Comparison of ENCODE assay signal across 21 mouse cellular contexts in genomic region chr16:17177623-17178170, GRCm38 (mm10). TPM values are rescaled to one million over a fixed set of nuclear protein-coding genes. Genes with fewer than 3 reads are reported as not detected.
DNase-seq lines count a peak whose midpoint lies in the region; ATAC-seq lines count a peak whose summit lies in the region.
"Had no signal": no experiment of that assay in that cellular context is flagged by ENCODE, and none has a peak within 500 bp of the region (broad histone marks: within the 10 kb centered on the region; RNA-seq: fewer than 3 reads in every experiment).

No protein-coding gene starts in this region.

- no peak overlapping the region for H3K4me2 ChIP-seq in midbrain, embryonic 11.5 days
- H3K4me2 ChIP-seq in midbrain, embryonic 16.5 days (ENCODE audit: low read length) = no peak overlapping the region
- H3K4me2 ChIP-seq: embryonic facial prominence, embryonic 12.5 days; heart, embryonic 13.5 days; hindbrain, embryonic 15.5 days had no signal

- H3K36me3 ChIP-seq in midbrain, embryonic 11.5 days (ENCODE audit: control insufficient read depth, insufficient read depth, low read length) = no peaks in the 10 kb centered on the region; the same call in none of the 2 replicates
- H3K36me3 ChIP-seq in midbrain, embryonic 16.5 days (ENCODE audit: control insufficient read depth, insufficient read depth, low read length) = peaks cover 1% of the 10 kb centered on the region; the same call in 1 of the 2 replicates

- no peak overlapping the region for H3K27ac ChIP-seq in midbrain, embryonic 11.5 days (ENCODE audit: low read depth, low read length)
- no peak overlapping the region for H3K27ac ChIP-seq in midbrain, embryonic 16.5 days (ENCODE audit: low read length)
- H3K27ac ChIP-seq: embryonic facial prominence, embryonic 12.5 days; gastrocnemius, adult 2 months; heart, embryonic 13.5 days; hindbrain, embryonic 15.5 days had no signal

- WGBS in midbrain, embryonic 11.5 days = 100% methylated on average over 1 of the region's 1 CpGs
- WGBS in midbrain, embryonic 16.5 days = 92% methylated on average over 1 of the region's 1 CpGs

- no peak overlapping the region for H3K4me3 ChIP-seq in midbrain, embryonic 11.5 days (ENCODE audit: low read depth, low read length)
- no peak overlapping the region for H3K4me3 ChIP-seq in midbrain, embryonic 16.5 days (ENCODE audit: low read depth, low read length)
- H3K4me3 ChIP-seq: embryonic facial prominence, embryonic 12.5 days; gastrocnemius, adult 2 months; heart, embryonic 13.5 days; hindbrain, embryonic 15.5 days had no signal

- DNase-seq in midbrain, embryonic 11.5 days (ENCODE audit: low spot score, missing footprints) = peak; percentile 65
- DNase-seq in neural tube, embryonic 10.5 days (ENCODE audit: extremely low spot score, low spot score) = no peak
- DNase-seq in liver = no peak
- no peak for DNase-seq in left cerebral cortex, adult 18-20 months (ENCODE audit: low spot score in 2 of 2)
- DNase-seq: adrenal gland, postnatal 25 days; cerebellum, adult 11 months; cerebellum, adult 9-10 months; cerebellum, postnatal 25 days; gastrocnemius, adult 2 months; gastrocnemius, postnatal 25 days; heart, adult 11 months; heart, postnatal 36 days had no signal

- ATAC-seq in midbrain, embryonic 11.5 days (ENCODE audit: low FRiP score) = no peak
- ATAC-seq in midbrain, embryonic 16.5 days = no peak
- peak; percentile 67 for ATAC-seq in megakaryocyte, adult 5-6 weeks (ENCODE audit: poor library complexity, severe bottlenecking)
- ATAC-seq in monocyte, adult 5-6 weeks (replicated peaks; ENCODE audit: insufficient number of reproducible peaks, low FRiP score, low TSS enrichment, poor library complexity, severe bottlenecking) = peak; percentile 56
- ATAC-seq: activated CD4-positive, CD25-positive, alpha-beta regulatory T cell, adult 4 months; forebrain, embryonic 16.5 days; Patski had no signal

- H3K4me1 ChIP-seq in midbrain, embryonic 11.5 days (ENCODE audit: control insufficient read depth, insufficient read depth, low read length) = no peaks in the 10 kb centered on the region
- no peaks in the 10 kb centered on the region for H3K4me1 ChIP-seq in midbrain, embryonic 16.5 days (ENCODE audit: control insufficient read depth, insufficient read depth, low read length)
- H3K4me1 ChIP-seq: embryonic facial prominence, embryonic 12.5 days had no signal

- no peaks in the 10 kb centered on the region for H3K9me3 ChIP-seq in midbrain, embryonic 11.5 days (ENCODE audit: control insufficient read depth, low read length)
- H3K9me3 ChIP-seq in midbrain, embryonic 16.5 days (replicated peaks; ENCODE audit: control insufficient read depth, low read length, poor library complexity, severe bottlenecking) = no peaks in the 10 kb centered on the region
- H3K9me3 ChIP-seq: embryonic facial prominence, embryonic 12.5 days; heart, embryonic 13.5 days; hindbrain, embryonic 15.5 days had no signal

- H3K27me3 ChIP-seq in midbrain, embryonic 11.5 days (ENCODE audit: control insufficient read depth, insufficient read depth, low read length) = no peaks in the 10 kb centered on the region
- H3K27me3 ChIP-seq in midbrain, embryonic 16.5 days (ENCODE audit: control insufficient read depth, insufficient read depth, low read depth, low read length) = no peaks in the 10 kb centered on the region
- H3K27me3 ChIP-seq: embryonic facial prominence, embryonic 12.5 days; heart, embryonic 13.5 days; hindbrain, embryonic 15.5 days; Patski had no signal

- no peak overlapping the region for H3K9ac ChIP-seq in midbrain, embryonic 11.5 days (ENCODE audit: low read length)
- H3K9ac ChIP-seq in midbrain, embryonic 16.5 days (ENCODE audit: low read depth, low read length) = no peak overlapping the region
- H3K9ac ChIP-seq: embryonic facial prominence, embryonic 12.5 days; heart, embryonic 13.5 days; hindbrain, embryonic 15.5 days had no signal

RNA-seq across cellular contexts. Expression of gene Ube2l3, which starts 24.8 kb away (rescaled TPM):
- 429 and 446 TPM in 2 replicates for polyA plus RNA-seq in midbrain, embryonic 11.5 days (2014; fragmentation: Nextera tagmentation; extraction: Ambion mirVana)
- polyA plus RNA-seq in midbrain, embryonic 16.5 days (2015; fragmentation: Nextera tagmentation; extraction: Ambion mirVana) = 264 and 291 TPM in 2 replicates
- total RNA-seq in megakaryocyte, adult 5-6 weeks (2015) = 373 and 400 TPM in 2 replicates
- 128 and 144 TPM in 2 replicates for total RNA-seq in megakaryocyte, adult 5-6 weeks (2017)
- 72.4 to 90.6 TPM (median 82.3 TPM) in 3 replicates for total RNA-seq in monocyte, adult 5-6 weeks (2017)
- total RNA-seq in left cerebral cortex, adult 18-20 months (2021) = 100 to 1,000 TPM; 133 to 147 TPM

RNA-seq across cellular contexts. Expression of gene Ccdc116, which starts 30.7 kb away (rescaled TPM):
- polyA plus RNA-seq in midbrain, embryonic 11.5 days (2014; fragmentation: Nextera tagmentation; extraction: Ambion mirVana) = 0.40 and 0.41 TPM in 2 replicates
- polyA plus RNA-seq in midbrain, embryonic 16.5 days (2015; fragmentation: Nextera tagmentation; extraction: Ambion mirVana) = 3.3 and 4.4 TPM in 2 replicates
- 0.13 and 1.5 TPM in 2 replicates for total RNA-seq in megakaryocyte, adult 5-6 weeks (2015)
- total RNA-seq in megakaryocyte, adult 5-6 weeks (2017) = 0.26 and 0.53 TPM in 2 replicates
- total RNA-seq in monocyte, adult 5-6 weeks (2017) = 0.19 to 0.53 TPM in 2 of 3 replicates, not detected in the other
- 1 to 10 TPM; 1.6 to 4.4 TPM for total RNA-seq in left cerebral cortex, adult 18-20 months (2021)
- total RNA-seq: heart, postnatal 36 days had no signal

RNA-seq across cellular contexts. Expression of gene Rimbp3, which starts 30.7 kb away (rescaled TPM):
- polyA plus RNA-seq in midbrain, embryonic 11.5 days (2014; fragmentation: Nextera tagmentation; extraction: Ambion mirVana) = 1.2 and 1.7 TPM in 2 replicates
- polyA plus RNA-seq in midbrain, embryonic 16.5 days (2015; fragmentation: Nextera tagmentation; extraction: Ambion mirVana) = 2.3 and 2.7 TPM in 2 replicates
- not detected in 2 replicates for total RNA-seq in megakaryocyte, adult 5-6 weeks (2015)
- total RNA-seq in megakaryocyte, adult 5-6 weeks (2017) = 0.04 TPM in 1 of 2 replicates, not detected in the other
- total RNA-seq in monocyte, adult 5-6 weeks (2017) = 0.10 to 0.19 TPM in 2 of 3 replicates, not detected in the other
- total RNA-seq in left cerebral cortex, adult 18-20 months (2021) = 1 to 10 TPM; 1.8 to 2.0 TPM
- total RNA-seq: gastrocnemius, postnatal 25 days had no signal
- polyA plus RNA-seq: activated CD4-positive, CD25-positive, alpha-beta regulatory T cell, adult 4 months had no signal

RNA-seq across cellular contexts. Expression of gene Ydjc, which starts 33.3 kb away (rescaled TPM):
- polyA plus RNA-seq in midbrain, embryonic 11.5 days (2014; fragmentation: Nextera tagmentation; extraction: Ambion mirVana) = 6.8 and 9.2 TPM in 2 replicates
- 42.0 and 51.3 TPM in 2 replicates for polyA plus RNA-seq in midbrain, embryonic 16.5 days (2015; fragmentation: Nextera tagmentation; extraction: Ambion mirVana)
- 2.8 and 5.2 TPM in 2 replicates for total RNA-seq in megakaryocyte, adult 5-6 weeks (2015)
- total RNA-seq in megakaryocyte, adult 5-6 weeks (2017) = 2.4 and 7.0 TPM in 2 replicates
- total RNA-seq in monocyte, adult 5-6 weeks (2017) = 0.96 to 1.5 TPM (median 1.2 TPM) in 3 replicates
- 10 to 100 TPM; 23.7 to 26.4 TPM for total RNA-seq in left cerebral cortex, adult 18-20 months (2021)

RNA-seq across cellular contexts. Expression of gene Sdf2l1, which starts 45.5 kb away (rescaled TPM):
- polyA plus RNA-seq in midbrain, embryonic 11.5 days (2014; fragmentation: Nextera tagmentation; extraction: Ambion mirVana) = 59.7 and 62.9 TPM in 2 replicates
- 26.3 and 26.6 TPM in 2 replicates for polyA plus RNA-seq in midbrain, embryonic 16.5 days (2015; fragmentation: Nextera tagmentation; extraction: Ambion mirVana)
- total RNA-seq in megakaryocyte, adult 5-6 weeks (2015) = 76.6 and 79.4 TPM in 2 replicates
- 75.8 and 87.0 TPM in 2 replicates for total RNA-seq in megakaryocyte, adult 5-6 weeks (2017)
- total RNA-seq in monocyte, adult 5-6 weeks (2017) = 39.0 to 54.2 TPM (median 52.4 TPM) in 3 replicates
- 10 to 100 TPM; 28.1 to 30.8 TPM for total RNA-seq in left cerebral cortex, adult 18-20 months (2021)

Comparison
In these comparisons a context has a peak if more than half of its experiments do, and no peak if none do; other contexts are left out.
1. ATAC-seq: peak in megakaryocyte, adult 5-6 weeks (single experiment) and monocyte, adult 5-6 weeks (single experiment); none in midbrain, embryonic 11.5 days (single experiment) and midbrain, embryonic 16.5 days (single experiment).